ENCODE assay signal across 8 mouse cellular contexts in genomic region chr9:65629025-65629766, GRCm38 (mm10). TPM values are rescaled to one million over a fixed set of nuclear protein-coding genes. Genes with fewer than 3 reads are reported as not detected.
DNase-seq lines count a peak whose midpoint lies in the region; ATAC-seq and TF ChIP-seq lines count a peak whose summit lies in the region.

Rbpms2 (plus strand) TSS chr9:65629648.

- peak within 1 kb of the TSS; percentile 72 for H3K4me3 ChIP-seq in spleen, adult 2 months (ENCODE audit: extremely low read depth, insufficient read depth, insufficient read length)
- H3K4me3 ChIP-seq in embryonic fibroblast, embryonic 13.5 days (ENCODE audit: insufficient read depth, low read length), result peak within 1 kb of the TSS; percentile 69
- H3K4me3 ChIP-seq in hindbrain, embryonic 11.5 days (ENCODE audit: low read depth, low read length), result peak within 1 kb of the TSS; percentile 60
- H3K4me3 ChIP-seq in limb, embryonic 12.5 days (replicated peaks), result peak within 1 kb of the TSS; percentile 81
- H3K4me3 ChIP-seq in midbrain, embryonic 15.5 days, result peak within 1 kb of the TSS; percentile 67

- no peak within 1 kb of the TSS; the same call in 1 of the 2 replicates for H3K27ac ChIP-seq in spleen, adult 2 months (ENCODE audit: insufficient read depth, low read length)
- peak within 1 kb of the TSS; percentile 41 for H3K27ac ChIP-seq in embryonic fibroblast, embryonic 13.5 days (ENCODE audit: insufficient read depth, low read length)
- no peak within 1 kb of the TSS for H3K27ac ChIP-seq in hindbrain, embryonic 11.5 days (ENCODE audit: low read depth, low read length)
- H3K27ac ChIP-seq in limb, embryonic 12.5 days, result peak within 1 kb of the TSS; percentile 45; the same call in 1 of the 2 replicates
- no peak within 1 kb of the TSS for H3K27ac ChIP-seq in midbrain, embryonic 15.5 days

- peaks cover 3% of the 10 kb centered on the region; the same call in 1 of the 2 replicates for H3K4me1 ChIP-seq in spleen, adult 2 months (ENCODE audit: control insufficient read depth, insufficient read depth, insufficient read length)
- H3K4me1 ChIP-seq in embryonic fibroblast, embryonic 13.5 days (ENCODE audit: control insufficient read depth, insufficient read depth, low read length), result no peaks in the 10 kb centered on the region
- H3K4me1 ChIP-seq in hindbrain, embryonic 11.5 days (replicated peaks; ENCODE audit: control insufficient read depth, insufficient read depth, low read length), result 0 out of 2 replicates have a peak, but pooled peaks cover 4% of the 10 kb centered on the region
- H3K4me1 ChIP-seq in limb, embryonic 12.5 days (replicated peaks), result peaks cover 25% of the 10 kb centered on the region
- H3K4me1 ChIP-seq in midbrain, embryonic 15.5 days, result peaks cover 30% of the 10 kb centered on the region

- H3K36me3 ChIP-seq in spleen, adult 2 months (ENCODE audit: control insufficient read depth, insufficient read depth, low read length), result no peaks in the 10 kb centered on the region
- H3K36me3 ChIP-seq in hindbrain, embryonic 11.5 days (ENCODE audit: control insufficient read depth, insufficient read depth, low read length), result no peaks in the 10 kb centered on the region
- H3K36me3 ChIP-seq in limb, embryonic 12.5 days, result no peaks in the 10 kb centered on the region
- H3K36me3 ChIP-seq in midbrain, embryonic 15.5 days (replicated peaks), result no peaks in the 10 kb centered on the region

- 7% methylated on average over 40 of the region's 40 CpGs for WGBS in spleen, adult 2 months
- WGBS in hindbrain, embryonic 11.5 days, result 1% methylated on average over 33 of the region's 40 CpGs
- 1% methylated on average over 38 of the region's 40 CpGs for WGBS in limb, embryonic 12.5 days
- WGBS in midbrain, embryonic 15.5 days, result 1% methylated on average over 35 of the region's 40 CpGs

- peak within 1 kb of the TSS; percentile 97 for H3K4me2 ChIP-seq in hindbrain, embryonic 11.5 days (replicated peaks; ENCODE audit: low read depth, low read length)
- peak within 1 kb of the TSS; percentile 98 for H3K4me2 ChIP-seq in limb, embryonic 12.5 days
- peak within 1 kb of the TSS; percentile 100 for H3K4me2 ChIP-seq in midbrain, embryonic 15.5 days

- TF ChIP-seq POLR2A in spleen, adult 2 months (IDR thresholded peaks at IDR 0.05; ENCODE audit: low read depth, low read length), result no peak
- no peak for TF ChIP-seq POLR2A in embryonic fibroblast, embryonic 13.5 days (IDR thresholded peaks at IDR 0.05; ENCODE audit: low read depth, low read length)

- DNase-seq in spleen, adult 2 months (ENCODE audit: low read depth in 1 of 2, low spot score in 2 of 2), result no peak
- DNase-seq in spleen, postnatal 10 days (ENCODE audit: low spot score in 2 of 2), result no peak
- DNase-seq in hindbrain, embryonic 11.5 days (ENCODE audit: low spot score), result peak; percentile 50
- DNase-seq in thymus, postnatal 4 days, result peak; percentile 43

- peaks cover 25% of the 10 kb centered on the region for H3K27me3 ChIP-seq in spleen, adult 2 months (ENCODE audit: control insufficient read depth, insufficient read depth, low read length)
- H3K27me3 ChIP-seq in hindbrain, embryonic 11.5 days (ENCODE audit: control insufficient read depth, insufficient read depth, low read length), result peaks cover 31% of the 10 kb centered on the region
- H3K27me3 ChIP-seq in limb, embryonic 12.5 days, result peaks cover 39% of the 10 kb centered on the region
- H3K27me3 ChIP-seq in midbrain, embryonic 15.5 days (replicated peaks), result peaks cover 51% of the 10 kb centered on the region

- peak within 1 kb of the TSS; percentile 71 for H3K9ac ChIP-seq in hindbrain, embryonic 11.5 days (ENCODE audit: low read depth, low read length)
- H3K9ac ChIP-seq in limb, embryonic 12.5 days (replicated peaks), result peak within 1 kb of the TSS; percentile 81
- peak within 1 kb of the TSS; percentile 43 for H3K9ac ChIP-seq in midbrain, embryonic 15.5 days

- ATAC-seq in hindbrain, embryonic 11.5 days (ENCODE audit: low FRiP score), result no peak
- ATAC-seq in limb, embryonic 12.5 days (ENCODE audit: insufficient number of reproducible peaks, insufficient read depth, low FRiP score, low TSS enrichment, low read depth), result no peak
- ATAC-seq in midbrain, embryonic 15.5 days (replicated peaks), result no peak
- ATAC-seq in megakaryocyte progenitor cell, adult 5-6 weeks (replicated peaks; ENCODE audit: poor library complexity), result no peak

- H3K9me3 ChIP-seq in hindbrain, embryonic 11.5 days (ENCODE audit: control insufficient read depth, low read length), result no peaks in the 10 kb centered on the region
- no peaks in the 10 kb centered on the region for H3K9me3 ChIP-seq in limb, embryonic 12.5 days
- no peaks in the 10 kb centered on the region for H3K9me3 ChIP-seq in midbrain, embryonic 15.5 days

- TF ChIP-seq CTCF in spleen, adult 2 months (IDR thresholded peaks at IDR 0.05; ENCODE audit: extremely low read depth, insufficient read depth, insufficient read length, insufficient replicate concordance), result no peak
- TF ChIP-seq CTCF in embryonic fibroblast, embryonic 13.5 days (IDR thresholded peaks at IDR 0.05; ENCODE audit: borderline replicate concordance, insufficient read depth, low read length), result no peak

RNA-seq across cellular contexts. Expression of gene Rbpms2, which starts in this region (rescaled TPM):
- 13.9 and 17.9 TPM in 2 replicates for polyA plus RNA-seq in spleen, adult 2 months (2012; rRNA removed)
- 22.7 and 34.1 TPM in 2 replicates for polyA plus RNA-seq in embryonic fibroblast, embryonic 13.5 days (2011; ENCODE audit: insufficient read length, low read depth, missing spikeins)
- polyA plus RNA-seq in hindbrain, embryonic 11.5 days (2014; fragmentation: Nextera tagmentation; extraction: Ambion mirVana), result 19.5 and 23.7 TPM in 2 replicates
- polyA plus RNA-seq in limb, embryonic 12.5 days (2016; fragmentation: Nextera tagmentation; extraction: Ambion mirVana), result 16.4 and 18.3 TPM in 2 replicates
- polyA plus RNA-seq in midbrain, embryonic 15.5 days (2015; fragmentation: Nextera tagmentation; extraction: Ambion mirVana), result 3.6 and 3.8 TPM in 2 replicates
- 0.15 and 0.20 TPM in 2 replicates for total RNA-seq in megakaryocyte progenitor cell, adult 5-6 weeks (2015)
- 0.41 TPM in 1 of 2 replicates, not detected in the other for total RNA-seq in megakaryocyte progenitor cell, adult 5-6 weeks (2017)

Comparison
In these comparisons a context has a peak if more than half of its experiments do, and no peak if none do; other contexts are left out.
1. DNase-seq: peak in hindbrain, embryonic 11.5 days (single experiment) and thymus, postnatal 4 days (single experiment); none in spleen, adult 2 months (0 of 2) and spleen, postnatal 10 days (0 of 2).
2. H3K27ac ChIP-seq: peak in embryonic fibroblast, embryonic 13.5 days (single experiment) and limb, embryonic 12.5 days (single experiment); none in spleen, adult 2 months (single experiment), hindbrain, embryonic 11.5 days (single experiment) and midbrain, embryonic 15.5 days (single experiment).
3. Peak in every context shown above with its lines, with median percentiles within 50 percentile points of each other: H3K4me3 ChIP-seq, H3K4me2 ChIP-seq and H3K9ac ChIP-seq.